Comparison of ENCODE assay signal across 8 mouse cellular contexts in genomic region chr4:147937021-147937420, GRCm38 (mm10). TPM values are rescaled to one million over a fixed set of nuclear protein-coding genes. Genes with fewer than 3 reads are reported as not detected.
DNase-seq lines count a peak whose midpoint lies in the region; ATAC-seq and TF ChIP-seq lines count a peak whose summit lies in the region.

No protein-coding gene starts in this region.

- no peak for TF ChIP-seq CTCF in small intestine, adult 2 months (IDR thresholded peaks at IDR 0.05; ENCODE audit: extremely low read depth, insufficient read length, insufficient replicate concordance, low read depth, low read length)

- DNase-seq in cerebellum, adult 9-10 months, result no peak
- no peak for DNase-seq in MN1 (ENCODE audit: low spot score)
- DNase-seq in retina, postnatal 1 day, result no peak

- peaks cover 4% of the 10 kb centered on the region for H3K36me3 ChIP-seq in megakaryocyte, embryonic 14.5 days (replicated peaks; ENCODE audit: low read length)
- no peaks in the 10 kb centered on the region for H3K36me3 ChIP-seq in forebrain, embryonic 13.5 days (ENCODE audit: poor library complexity, severe bottlenecking)
- H3K36me3 ChIP-seq in limb, embryonic 13.5 days, result no peaks in the 10 kb centered on the region
- no peaks in the 10 kb centered on the region for H3K36me3 ChIP-seq in small intestine, adult 2 months (ENCODE audit: control insufficient read depth, insufficient read depth, low read length)

- peak overlapping the region; percentile 97 for H3K4me3 ChIP-seq in megakaryocyte, embryonic 14.5 days (replicated peaks)
- H3K4me3 ChIP-seq in forebrain, embryonic 13.5 days, result peak overlapping the region; percentile 60
- peak overlapping the region; percentile 80 for H3K4me3 ChIP-seq in limb, embryonic 13.5 days
- peak overlapping the region; percentile 80 for H3K4me3 ChIP-seq in small intestine, adult 2 months (ENCODE audit: low read depth, low read length)

- H3K4me2 ChIP-seq in forebrain, embryonic 13.5 days, result peak overlapping the region; percentile 92
- H3K4me2 ChIP-seq in limb, embryonic 13.5 days (replicated peaks), result peak overlapping the region; percentile 78

- no peaks in the 10 kb centered on the region for H3K9me3 ChIP-seq in megakaryocyte, embryonic 14.5 days
- no peaks in the 10 kb centered on the region for H3K9me3 ChIP-seq in forebrain, embryonic 13.5 days (replicated peaks)
- no peaks in the 10 kb centered on the region for H3K9me3 ChIP-seq in limb, embryonic 13.5 days

- WGBS in forebrain, embryonic 13.5 days, result 39% methylated on average over 3 of the region's 3 CpGs
- 42% methylated on average over 3 of the region's 3 CpGs for WGBS in limb, embryonic 13.5 days
- WGBS in small intestine, adult 2 months, result 35% methylated on average over 3 of the region's 3 CpGs

- ATAC-seq in megakaryocyte, adult 5-6 weeks (ENCODE audit: poor library complexity, severe bottlenecking), result no peak
- no peak for ATAC-seq in forebrain, embryonic 13.5 days
- ATAC-seq in limb, embryonic 13.5 days (ENCODE audit: low FRiP score, low read depth), result no peak

- H3K27me3 ChIP-seq in megakaryocyte, embryonic 14.5 days (replicated peaks), result peaks cover 15% of the 10 kb centered on the region
- H3K27me3 ChIP-seq in forebrain, embryonic 13.5 days, result peaks cover 9% of the 10 kb centered on the region; the same call in 1 of the 2 replicates
- H3K27me3 ChIP-seq in limb, embryonic 13.5 days, result no peaks in the 10 kb centered on the region
- H3K27me3 ChIP-seq in small intestine, adult 2 months (ENCODE audit: control insufficient read depth, insufficient read depth, low read length), result no peaks in the 10 kb centered on the region

- TF ChIP-seq POLR2A in small intestine, adult 2 months (IDR thresholded peaks at IDR 0.05; ENCODE audit: low read depth, low read length), result no peak

- peak overlapping the region; percentile 73 for H3K9ac ChIP-seq in forebrain, embryonic 13.5 days
- peak overlapping the region; percentile 92 for H3K9ac ChIP-seq in limb, embryonic 13.5 days

- peaks cover 77% of the 10 kb centered on the region for H3K4me1 ChIP-seq in megakaryocyte, embryonic 14.5 days
- H3K4me1 ChIP-seq in forebrain, embryonic 13.5 days, result peaks cover 21% of the 10 kb centered on the region
- H3K4me1 ChIP-seq in limb, embryonic 13.5 days, result peaks cover 72% of the 10 kb centered on the region
- H3K4me1 ChIP-seq in small intestine, adult 2 months (ENCODE audit: control insufficient read depth, insufficient read depth, insufficient read length, low read length), result peaks cover 6% of the 10 kb centered on the region

- no peak overlapping the region for H3K27ac ChIP-seq in forebrain, embryonic 13.5 days
- 0 out of 2 replicates have a peak overlapping the region, but pooled peaks have one; percentile 87 for H3K27ac ChIP-seq in limb, embryonic 13.5 days
- H3K27ac ChIP-seq in small intestine, adult 2 months (ENCODE audit: insufficient read depth, low read depth, low read length), result no peak overlapping the region; the same call in 1 of the 2 replicates

RNA-seq across cellular contexts. Expression of gene Plod1, which starts 0.5 kb away (rescaled TPM):
- 11.8 and 14.9 TPM in 2 replicates for polyA plus RNA-seq in megakaryocyte, embryonic 14.5 days (2012; ENCODE audit: insufficient read depth, low replicate concordance)
- 10.5 TPM in 2 replicates for total RNA-seq in megakaryocyte, adult 5-6 weeks (2015)
- 22.9 and 25.7 TPM in 2 replicates for total RNA-seq in megakaryocyte, adult 5-6 weeks (2017)
- 14.0 and 15.0 TPM in 2 replicates for polyA plus RNA-seq in forebrain, embryonic 13.5 days (2015; fragmentation: Nextera tagmentation; extraction: Ambion mirVana)
- polyA plus RNA-seq in limb, embryonic 13.5 days (2015; fragmentation: Nextera tagmentation; extraction: Ambion mirVana), result 78.2 and 82.8 TPM in 2 replicates
- polyA plus RNA-seq in small intestine, adult 2 months (2012; rRNA removed), result 8.8 and 18.8 TPM in 2 replicates

RNA-seq across cellular contexts. Expression of gene 2510039O18Rik, which starts 3.7 kb away (rescaled TPM):
- polyA plus RNA-seq in megakaryocyte, embryonic 14.5 days (2012; ENCODE audit: insufficient read depth, low replicate concordance), result 87.3 and 131 TPM in 2 replicates
- total RNA-seq in megakaryocyte, adult 5-6 weeks (2015), result 39.4 and 41.4 TPM in 2 replicates
- total RNA-seq in megakaryocyte, adult 5-6 weeks (2017), result 42.1 and 45.5 TPM in 2 replicates
- polyA plus RNA-seq in forebrain, embryonic 13.5 days (2015; fragmentation: Nextera tagmentation; extraction: Ambion mirVana), result 9.0 and 10.2 TPM in 2 replicates
- polyA plus RNA-seq in limb, embryonic 13.5 days (2015; fragmentation: Nextera tagmentation; extraction: Ambion mirVana), result 13.4 and 13.7 TPM in 2 replicates
- 97.5 and 209 TPM in 2 replicates for polyA plus RNA-seq in small intestine, adult 2 months (2012; rRNA removed)

RNA-seq across cellular contexts. Expression of gene Mfn2, which starts 32.5 kb away (rescaled TPM):
- 19.0 and 25.4 TPM in 2 replicates for polyA plus RNA-seq in megakaryocyte, embryonic 14.5 days (2012; ENCODE audit: insufficient read depth, low replicate concordance)
- 12.5 and 12.7 TPM in 2 replicates for total RNA-seq in megakaryocyte, adult 5-6 weeks (2015)
- total RNA-seq in megakaryocyte, adult 5-6 weeks (2017), result 15.7 and 17.4 TPM in 2 replicates
- 52.4 and 61.8 TPM in 2 replicates for polyA plus RNA-seq in forebrain, embryonic 13.5 days (2015; fragmentation: Nextera tagmentation; extraction: Ambion mirVana)
- polyA plus RNA-seq in limb, embryonic 13.5 days (2015; fragmentation: Nextera tagmentation; extraction: Ambion mirVana), result 33.7 and 37.8 TPM in 2 replicates
- 38.0 and 72.8 TPM in 2 replicates for polyA plus RNA-seq in small intestine, adult 2 months (2012; rRNA removed)

RNA-seq across cellular contexts. Expression of gene Nppb, which starts 48.6 kb away (rescaled TPM):
- polyA plus RNA-seq in megakaryocyte, embryonic 14.5 days (2012; ENCODE audit: insufficient read depth, low replicate concordance), result not detected in 2 replicates
- not detected in 2 replicates for total RNA-seq in megakaryocyte, adult 5-6 weeks (2015)
- total RNA-seq in megakaryocyte, adult 5-6 weeks (2017), result not detected in 2 replicates
- polyA plus RNA-seq in forebrain, embryonic 13.5 days (2015; fragmentation: Nextera tagmentation; extraction: Ambion mirVana), result not detected in 2 replicates
- not detected in 2 replicates for polyA plus RNA-seq in limb, embryonic 13.5 days (2015; fragmentation: Nextera tagmentation; extraction: Ambion mirVana)
- polyA plus RNA-seq in small intestine, adult 2 months (2012; rRNA removed), result not detected in 2 replicates
